Mouse (Mus musculus) liver, embryonic 14.5 days (tissue): ENCODE measurements around the gene Car6.

Source experiments
- CTCF ChIP-seq: IDR thresholded peaks from 2 replicates; pipeline ENCODE4 v1.5.1; 2016; ENCODE audit warnings: antibody characterized with exemption, low read depth, control low read depth
- EP300 ChIP-seq: IDR thresholded peaks from 2 replicates; pipeline ENCODE4 v1.6.1; 2016; ENCODE audit warnings: antibody characterized with exemption, low read depth

- TF ChIP-seq CTCF (no peak), EP300 (no peak)
Measured at GRCm38 (mm10) chr4:150177122-150177521, 24.0 kb downstream of the Car6 start.
